Mouse (Mus musculus): ENCODE data around the gene B4galt5.
"Not testable (repeated sequence)": the region's sequence is repeated elsewhere in the genome, so short reads cannot be mapped to it uniquely, and the experiment has no call there.

Gene B4galt5

GRCm38 (mm10) chr2:167348376-167349282 is at the start of gene B4galt5:
B4galt5 (minus strand) TSS chr2:167349183.
- DNase-seq = no peak

GRCm38 (mm10) chr2:167396420-167396819 is 47.4 kb upstream of the B4galt5 start:
- not testable (repeated sequence) for DNase-seq

- DNase-seq = no peak
Observed at GRCm38 (mm10) chr2:167394426-167394825, 45.4 kb upstream of the B4galt5 start.

GRCm38 (mm10) chr2:167386998-167387397 is 38.0 kb upstream of the B4galt5 start:
- no peak for DNase-seq

DNA sequence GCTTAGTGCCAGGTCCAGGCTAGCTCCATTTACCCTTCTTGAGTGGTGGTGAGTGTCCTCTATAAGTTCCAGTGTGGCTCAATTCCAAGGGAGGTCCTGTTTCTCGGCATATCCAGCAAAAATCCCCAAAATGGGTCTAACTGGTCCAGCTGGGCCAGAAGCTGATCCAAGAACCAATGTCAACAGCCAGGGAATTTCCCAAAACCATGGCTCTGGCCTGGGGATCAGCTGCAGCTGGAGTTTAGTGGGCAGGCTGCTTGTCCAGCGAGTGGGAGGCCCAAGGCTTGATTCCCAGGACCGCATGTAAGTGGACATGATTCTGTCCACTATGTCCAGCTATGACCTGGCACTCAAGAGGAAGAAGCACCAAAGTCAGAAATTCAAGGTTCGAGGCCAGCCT is 37.5 kb upstream of the B4galt5 start:
- no peak for DNase-seq

GRCm38 (mm10) chr2:167383666-167384083 is 34.7 kb upstream of the B4galt5 start:
- no peak for DNase-seq

GRCm38 (mm10) chr2:167382389-167382788 is 33.4 kb upstream of the B4galt5 start:
- DNase-seq = no peak

DNA sequence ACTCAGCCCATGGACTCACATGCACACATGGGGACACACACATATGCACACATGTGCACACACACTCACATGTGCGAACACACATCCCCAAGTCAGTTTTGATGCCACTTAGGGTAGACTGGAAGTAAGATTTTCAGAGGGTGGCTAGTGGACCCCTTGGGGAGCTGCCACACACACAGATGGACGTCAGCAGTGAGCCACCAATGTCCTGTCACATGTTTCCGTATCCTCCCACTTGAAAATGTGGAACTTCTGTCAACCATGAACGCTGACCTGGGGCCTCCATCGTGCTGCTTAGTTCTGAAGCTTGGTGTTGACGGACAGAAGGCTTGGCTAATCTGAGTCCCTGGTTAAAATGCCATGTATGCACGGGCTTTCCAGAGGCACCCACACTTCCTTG is 32.6 kb upstream of the B4galt5 start:
- DNase-seq = no peak

- DNase-seq = no peak
Observed at GRCm38 (mm10) chr2:167380615-167381285, 31.8 kb upstream of the B4galt5 start.

DNA sequence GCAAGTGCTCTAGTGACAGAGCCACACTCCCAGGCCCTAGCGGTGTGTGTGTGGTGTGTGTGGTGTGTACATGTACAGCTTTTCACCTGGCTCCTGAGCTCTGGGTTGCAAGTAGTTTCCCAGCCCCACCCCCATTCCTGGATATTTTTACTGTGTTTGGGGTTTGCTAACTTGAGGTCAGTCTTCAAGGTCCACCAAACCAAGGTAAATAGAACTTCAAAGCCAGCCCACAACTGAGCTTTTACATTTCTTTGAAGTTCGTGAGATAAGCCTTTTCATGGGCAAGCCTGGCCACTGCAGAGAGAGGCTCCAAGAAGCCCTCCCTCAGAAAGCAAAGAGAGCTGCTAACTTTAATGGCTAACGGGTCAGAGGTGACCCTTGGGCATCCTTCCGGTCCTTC is 30.0 kb upstream of the B4galt5 start:
- no peak for DNase-seq

DNA sequence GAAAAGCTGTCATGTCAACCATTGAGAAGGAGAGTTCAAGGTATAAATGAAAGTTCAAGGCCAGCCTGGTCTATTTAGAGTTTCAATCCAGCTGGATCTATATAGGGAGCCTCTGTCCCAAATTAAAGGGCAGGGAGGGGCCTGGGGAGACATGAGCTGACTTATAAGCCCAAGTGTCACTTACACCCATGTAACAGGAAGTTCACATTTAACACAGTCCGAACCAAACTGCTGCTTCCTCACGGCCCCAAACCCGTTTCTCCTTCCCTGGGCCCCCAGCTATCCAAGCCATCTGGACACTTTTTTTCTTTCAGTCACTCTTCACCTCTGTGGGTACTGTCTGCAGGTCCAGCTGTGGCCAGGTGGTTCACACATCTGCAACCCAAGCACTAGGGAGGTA is 28.7 kb upstream of the B4galt5 start:
- DNase-seq = no peak

- peak; percentile 44 for DNase-seq
Observed at GRCm38 (mm10) chr2:167376160-167376564, 27.2 kb upstream of the B4galt5 start.

DNA sequence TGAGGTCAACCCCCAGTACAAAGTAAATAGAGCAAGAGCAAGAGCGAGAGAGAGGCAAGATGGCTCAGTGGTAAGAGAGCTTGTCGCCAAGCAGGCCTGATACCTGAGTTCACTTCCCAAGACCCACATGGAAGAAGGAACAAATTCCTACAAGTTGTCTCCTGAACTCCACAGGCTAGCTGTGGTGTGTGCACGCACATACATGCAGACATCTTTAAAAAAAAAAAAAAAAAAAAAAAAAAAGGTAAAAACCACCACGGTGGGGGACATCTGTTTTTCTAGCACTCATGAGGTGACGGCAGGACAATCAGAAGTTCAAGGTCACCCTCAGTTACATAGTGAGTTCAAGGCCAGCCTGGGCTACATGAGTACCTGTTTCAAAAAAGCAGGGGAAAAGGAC is 26.7 kb upstream of the B4galt5 start:
- DNase-seq = no peak

DNA sequence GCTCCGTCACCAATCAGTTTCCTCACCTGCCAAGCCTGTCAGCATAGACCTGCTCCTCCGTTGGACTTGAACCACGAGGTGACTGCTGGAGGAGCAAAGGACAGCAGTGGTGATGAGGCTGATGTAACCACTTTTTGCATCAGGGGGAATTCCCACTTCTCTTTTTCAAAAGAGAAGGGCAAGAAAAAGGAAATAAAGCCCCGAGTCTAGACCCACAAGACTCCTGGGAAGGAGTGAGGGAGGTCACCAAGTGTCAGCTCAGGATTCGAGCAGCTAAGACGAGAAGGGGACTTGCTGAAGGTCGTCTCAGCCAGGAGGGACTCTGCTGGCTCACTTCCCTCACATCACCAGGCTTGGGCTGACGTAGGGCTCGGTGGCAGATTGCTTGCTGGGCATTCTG is 26.2 kb upstream of the B4galt5 start:
- DNase-seq = peak; percentile 38

GRCm38 (mm10) chr2:167374191-167374805 is 25.3 kb upstream of the B4galt5 start:
- no peak for DNase-seq

DNA sequence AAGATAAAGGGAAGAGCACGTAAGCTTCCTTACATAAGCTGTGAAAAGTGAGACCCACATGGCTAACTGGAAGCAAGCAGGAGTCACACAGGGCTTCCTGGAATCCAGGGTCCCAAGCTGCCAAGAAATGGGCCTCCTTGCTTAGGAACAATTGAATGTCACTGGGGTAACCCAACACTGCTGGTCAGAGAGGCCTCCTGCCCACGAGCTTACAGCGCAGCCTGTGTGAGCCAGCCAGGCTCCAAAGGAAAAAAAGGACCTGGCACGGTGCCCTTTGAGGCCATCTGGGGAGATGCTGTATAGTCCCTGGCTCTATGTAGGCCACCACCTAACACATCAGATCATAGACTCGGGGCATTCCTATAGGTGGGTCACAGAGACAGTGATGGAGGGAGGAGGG is 24.3 kb upstream of the B4galt5 start:
- peak; percentile 35 for DNase-seq

GRCm38 (mm10) chr2:167371506-167371905 is 22.5 kb upstream of the B4galt5 start:
- DNase-seq = no peak

GRCm38 (mm10) chr2:167368328-167368727 is 19.3 kb upstream of the B4galt5 start:
- DNase-seq = no peak

- no peak for DNase-seq
Observed at GRCm38 (mm10) chr2:167367777-167368281, 18.8 kb upstream of the B4galt5 start.

- DNase-seq = no peak
Observed at GRCm38 (mm10) chr2:167367325-167367724, 18.3 kb upstream of the B4galt5 start.

DNA sequence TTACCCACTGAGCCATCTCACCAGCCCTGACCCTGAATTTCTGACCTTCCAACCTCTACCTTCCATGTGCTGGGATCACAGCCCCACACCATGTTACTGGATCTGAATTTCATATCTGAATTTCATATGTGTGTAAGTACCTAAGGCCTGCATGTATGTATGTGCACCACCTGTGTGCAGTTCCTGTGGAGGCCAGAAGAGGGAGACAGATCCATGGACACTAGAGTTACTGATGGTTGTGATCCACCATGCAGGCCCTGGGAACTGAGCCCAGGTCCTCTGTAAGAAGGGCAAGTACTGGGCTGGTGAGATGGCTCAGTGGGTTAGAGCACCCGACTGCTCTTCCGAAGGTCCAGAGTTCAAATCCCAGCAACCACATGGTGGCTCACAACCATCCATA is 16.1 kb upstream of the B4galt5 start:
- DNase-seq = no peak

DNA sequence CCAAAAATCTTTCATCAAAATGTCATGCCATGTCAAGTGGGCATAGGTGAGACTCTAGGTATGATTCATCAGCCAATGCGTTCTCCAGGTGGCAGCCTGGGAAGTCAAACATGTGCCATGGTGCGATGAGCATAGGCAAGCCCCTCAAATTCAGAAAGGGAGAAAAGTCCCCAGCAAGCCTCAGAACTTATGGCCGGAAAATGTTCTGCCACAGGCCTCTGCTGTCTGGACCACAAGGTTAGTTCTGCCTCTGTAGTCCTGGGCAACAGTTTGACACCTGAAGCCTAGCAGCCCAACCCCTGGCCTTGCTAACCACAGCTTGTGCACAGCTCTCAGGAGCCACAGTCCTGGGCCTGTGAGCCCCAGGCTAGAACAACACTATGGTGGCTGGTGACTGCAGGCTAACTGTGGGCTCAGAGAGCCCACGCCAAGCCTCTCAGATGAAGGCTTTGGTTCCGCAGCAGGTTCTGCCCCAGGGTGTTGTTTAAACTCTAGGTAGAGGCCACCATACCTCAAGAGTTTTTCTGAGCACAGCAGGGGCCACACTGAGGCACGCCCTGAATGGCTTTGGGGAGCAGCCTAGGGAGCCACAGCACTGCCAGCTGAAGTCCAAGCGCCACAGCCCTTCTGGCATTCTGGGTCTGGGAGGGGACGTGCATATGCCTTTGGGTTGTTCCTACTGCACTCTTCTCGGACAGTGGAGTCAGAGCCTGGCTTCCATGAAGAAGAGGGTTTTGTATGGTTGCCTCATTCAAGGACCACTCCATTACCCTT is 14.5 kb upstream of the B4galt5 start:
- DNase-seq = no peak

- no peak for DNase-seq
Observed at GRCm38 (mm10) chr2:167358499-167358898, 9.5 kb upstream of the B4galt5 start.

All from layer of hippocampus, adult 9-11 months (tissue).